Comparison of ENCODE assay signal across 9 mouse cellular contexts in genomic region chr14:11640996-11641395, GRCm38 (mm10).
DNase-seq lines count a peak whose midpoint lies in the region.
"Had no signal": no experiment of that assay in that cellular context is flagged by ENCODE, and none has a peak within 500 bp of the region (broad histone marks: within the 10 kb centered on the region; RNA-seq: fewer than 3 reads in every experiment).

No protein-coding gene starts in this region.

- DNase-seq in frontal cortex, postnatal 36 days (ENCODE audit: low spot score in 2 of 2), result peak; percentile 26 to 49
- no peak for DNase-seq in frontal cortex, postnatal 25 days (ENCODE audit: low spot score in 2 of 2)
- DNase-seq in right cerebral cortex, postnatal 25 days, result peak; percentile 44
- DNase-seq in right cerebral cortex, postnatal 14 days, result no peak
- peak; percentile 54 for DNase-seq in gonadal fat pad, adult 2 months (ENCODE audit: low read depth)
- peak; percentile 57 for DNase-seq in telencephalon, adult 2 months (ENCODE audit: low read depth, low spot score)
- no peak for DNase-seq in embryo, embryonic 10.5 days (ENCODE audit: low spot score)
- DNase-seq: gastrocnemius, postnatal 14 days; kidney, postnatal 10 days had no signal

Comparison
In these comparisons a context has a peak if more than half of its experiments do, and no peak if none do; other contexts are left out.
1. DNase-seq: peak in frontal cortex, postnatal 36 days (2 of 2), right cerebral cortex, postnatal 25 days (single experiment), gonadal fat pad, adult 2 months (single experiment) and telencephalon, adult 2 months (single experiment); none in frontal cortex, postnatal 25 days (0 of 2), right cerebral cortex, postnatal 14 days (single experiment) and embryo, embryonic 10.5 days (single experiment).